Comparison of ENCODE assay signal across 33 mouse cellular contexts in genomic region chr11:121793530-121793929, GRCm38 (mm10). TPM values are rescaled to one million over a fixed set of nuclear protein-coding genes. Genes with fewer than 3 reads are reported as not detected.
DNase-seq lines count a peak whose midpoint lies in the region; ATAC-seq and TF ChIP-seq lines count a peak whose summit lies in the region.
"Had no signal": no experiment of that assay in that cellular context is flagged by ENCODE, and none has a peak within 500 bp of the region (broad histone marks: within the 10 kb centered on the region; RNA-seq: fewer than 3 reads in every experiment).

No protein-coding gene starts in this region.

- no peaks in the 10 kb centered on the region for H3K27me3 ChIP-seq in heart, embryonic 12.5 days (replicated peaks)
- no peaks in the 10 kb centered on the region for H3K27me3 ChIP-seq in stomach, embryonic 14.5 days (ENCODE audit: control insufficient read depth, insufficient read depth, low read length)
- H3K27me3 ChIP-seq in stomach, postnatal 0 days (ENCODE audit: control insufficient read depth, insufficient read depth, low read length) = no peaks in the 10 kb centered on the region
- H3K27me3 ChIP-seq: CH12.LX; embryonic facial prominence, embryonic 12.5 days; embryonic facial prominence, embryonic 15.5 days; heart, embryonic 13.5 days; Patski had no signal

- no peak overlapping the region for H3K4me2 ChIP-seq in heart, embryonic 12.5 days
- H3K4me2 ChIP-seq in stomach, embryonic 14.5 days (replicated peaks; ENCODE audit: low read depth, low read length) = no peak overlapping the region
- no peak overlapping the region for H3K4me2 ChIP-seq in stomach, postnatal 0 days (replicated peaks; ENCODE audit: low read depth)
- H3K4me2 ChIP-seq: embryonic facial prominence, embryonic 12.5 days; embryonic facial prominence, embryonic 15.5 days; heart, embryonic 13.5 days; hindbrain, embryonic 14.5 days had no signal

- peaks cover 24% of the 10 kb centered on the region for H3K4me1 ChIP-seq in heart, embryonic 12.5 days (replicated peaks)
- H3K4me1 ChIP-seq in stomach, embryonic 14.5 days (ENCODE audit: control insufficient read depth, insufficient read depth, low read length) = peaks cover 18% of the 10 kb centered on the region
- no peaks in the 10 kb centered on the region for H3K4me1 ChIP-seq in stomach, postnatal 0 days (replicated peaks; ENCODE audit: control insufficient read depth, insufficient read depth)

- H3K9me3 ChIP-seq in heart, embryonic 12.5 days (replicated peaks) = no peaks in the 10 kb centered on the region
- no peaks in the 10 kb centered on the region for H3K9me3 ChIP-seq in stomach, embryonic 14.5 days (ENCODE audit: control insufficient read depth, low read depth, low read length)
- H3K9me3 ChIP-seq in stomach, postnatal 0 days (ENCODE audit: control insufficient read depth, low read length) = no peaks in the 10 kb centered on the region
- H3K9me3 ChIP-seq: embryonic facial prominence, embryonic 12.5 days; embryonic facial prominence, embryonic 15.5 days; G1E; heart, embryonic 13.5 days had no signal

- no peak overlapping the region for H3K9ac ChIP-seq in heart, embryonic 12.5 days
- no peak overlapping the region for H3K9ac ChIP-seq in stomach, embryonic 14.5 days (replicated peaks; ENCODE audit: low read depth, low read length)
- no peak overlapping the region for H3K9ac ChIP-seq in stomach, postnatal 0 days (ENCODE audit: low read length)
- H3K9ac ChIP-seq: embryonic facial prominence, embryonic 12.5 days; embryonic facial prominence, embryonic 15.5 days; forebrain, postnatal 0 days; heart, embryonic 13.5 days; hindbrain, embryonic 14.5 days had no signal

- H3K27ac ChIP-seq in heart, embryonic 12.5 days (ENCODE audit: poor library complexity, severe bottlenecking) = no peak overlapping the region
- peak overlapping the region; percentile 82; the same call in 1 of the 2 replicates for H3K27ac ChIP-seq in stomach, embryonic 14.5 days (ENCODE audit: low read length)
- no peak overlapping the region for H3K27ac ChIP-seq in stomach, postnatal 0 days (replicated peaks)
- H3K27ac ChIP-seq: hindbrain, embryonic 14.5 days; hindbrain, postnatal 0 days had no signal

- H3K36me3 ChIP-seq in heart, embryonic 12.5 days = no peaks in the 10 kb centered on the region
- H3K36me3 ChIP-seq in stomach, embryonic 14.5 days (ENCODE audit: control insufficient read depth, insufficient read depth, low read length) = no peaks in the 10 kb centered on the region
- H3K36me3 ChIP-seq in stomach, postnatal 0 days (ENCODE audit: control insufficient read depth, insufficient read depth, low read length) = no peaks in the 10 kb centered on the region
- H3K36me3 ChIP-seq: embryonic facial prominence, embryonic 12.5 days; embryonic facial prominence, embryonic 15.5 days; G1E; heart, embryonic 13.5 days had no signal

- no peak overlapping the region for H3K4me3 ChIP-seq in heart, embryonic 12.5 days
- no peak overlapping the region for H3K4me3 ChIP-seq in stomach, embryonic 14.5 days (ENCODE audit: low read depth, low read length)
- no peak overlapping the region for H3K4me3 ChIP-seq in stomach, postnatal 0 days (ENCODE audit: low read depth, low read length)
- H3K4me3 ChIP-seq: embryonic facial prominence, embryonic 12.5 days; embryonic facial prominence, embryonic 15.5 days; heart, embryonic 13.5 days had no signal

- 85% methylated on average over 3 of the region's 3 CpGs for WGBS in heart, embryonic 12.5 days
- 93% methylated on average over 3 of the region's 3 CpGs for WGBS in stomach, embryonic 14.5 days
- 89% methylated on average over 3 of the region's 3 CpGs for WGBS in stomach, postnatal 0 days

- peak; percentile 83 for DNase-seq in heart, adult 11 months
- no peak for DNase-seq in stomach, postnatal 0 days (ENCODE audit: low spot score)
- no peak for DNase-seq in layer of hippocampus, adult 8-10 months (ENCODE audit: low spot score in 2 of 2)
- no peak for DNase-seq in kidney, adult 11 months
- DNase-seq: adrenal gland, postnatal 10 days; B cell, adult 2 months; cerebellum, adult 11 months; cerebellum, adult 2 months; cerebellum, adult 9-11 months; cerebellum, postnatal 25 days; forebrain, postnatal 0 days; gastrocnemius, postnatal 25 days; heart, postnatal 14 days; heart, postnatal 4 days had no signal

- ATAC-seq in heart, embryonic 12.5 days (ENCODE audit: insufficient number of reproducible peaks, low FRiP score) = no peak
- ATAC-seq in stomach, embryonic 14.5 days (ENCODE audit: insufficient number of reproducible peaks, insufficient read depth, low FRiP score, low read depth) = no peak
- no peak for ATAC-seq in stomach, postnatal 0 days (ENCODE audit: low FRiP score, low TSS enrichment)
- peak; percentile 60 for ATAC-seq in megakaryocyte, adult 5-6 weeks (ENCODE audit: poor library complexity, severe bottlenecking)
- ATAC-seq: forebrain, embryonic 14.5 days; forebrain, postnatal 0 days; hindbrain, postnatal 0 days; Patski had no signal

- no peak for TF ChIP-seq CTCF in stomach, postnatal 0 days (IDR thresholded peaks at IDR 0.05; ENCODE audit: low read depth)

- no peak for TF ChIP-seq EP300 in stomach, postnatal 0 days (optimal IDR thresholded peaks at IDR 0.05)

RNA-seq across cellular contexts. Expression of gene Ptchd3, which starts 36.5 kb away (rescaled TPM):
- 0.05 TPM in 1 of 2 replicates, not detected in the other for polyA plus RNA-seq in heart, embryonic 12.5 days (2016; fragmentation: Nextera tagmentation; extraction: Ambion mirVana)
- polyA plus RNA-seq in stomach, embryonic 14.5 days (2014; fragmentation: Nextera tagmentation; extraction: Ambion mirVana) = not detected in 2 replicates
- 0.05 TPM in 1 of 2 replicates, not detected in the other for polyA plus RNA-seq in stomach, postnatal 0 days (2015; fragmentation: Nextera tagmentation; extraction: Ambion mirVana)
- not detected in 2 replicates for total RNA-seq in megakaryocyte, adult 5-6 weeks (2015)
- not detected in 2 replicates for total RNA-seq in megakaryocyte, adult 5-6 weeks (2017)
- total RNA-seq in layer of hippocampus, adult 8-10 months (2022) = not detected
- total RNA-seq: adrenal gland, adult 18-20 months; adrenal gland, postnatal 10 days; adrenal gland, postnatal 36 days; CH12.LX; common myeloid progenitor, adult 5-6 weeks; forebrain, postnatal 0 days; gastrocnemius, adult 8-10 months; gastrocnemius, postnatal 25 days had no signal
- polyA plus RNA-seq: cerebellum, adult 2 months; embryonic facial prominence, embryonic 12.5 days; forebrain, embryonic 11.5 days; forebrain, embryonic 14.5 days; forebrain, postnatal 0 days; frontal cortex, adult 2 months; G1E; hindbrain, embryonic 11.5 days; hindbrain, embryonic 14.5 days; hindbrain, postnatal 0 days; Patski had no signal
